Mouse (Mus musculus): ENCODE measurements around the gene Zfp354b. TPM values are rescaled to one million over a fixed set of nuclear protein-coding genes. Genes with fewer than 3 reads are reported as not detected.

Zfp354b gene
- polyA plus RNA-seq, 2 experiments: 1.1 to 1.3 TPM

DNA sequence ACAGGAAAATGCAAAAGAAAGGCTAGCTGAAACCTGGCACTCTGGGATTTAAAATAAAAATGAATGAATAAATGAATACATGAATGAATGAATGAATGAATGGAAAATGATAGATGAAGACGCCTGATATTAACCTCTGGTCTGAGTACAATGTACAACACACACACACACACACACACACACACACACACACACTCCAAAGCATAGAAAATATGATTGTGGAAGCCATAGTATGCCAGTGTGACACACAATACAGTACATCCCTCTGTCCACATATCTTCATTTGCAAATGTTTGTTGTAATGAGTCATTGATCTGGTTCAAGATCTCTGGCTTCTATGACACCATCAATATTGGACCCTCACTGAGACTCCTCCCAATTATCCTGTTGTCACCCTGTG lies 607 bp upstream of the Zfp354b start:
- ATAC-seq (ENCODE audit: low FRiP score, low read depth): no peak
- peaks cover 4% of the 10 kb centered on the region; the same call in 1 of the 2 replicates for H3K27me3 ChIP-seq (ENCODE audit: control insufficient read depth, insufficient read depth, low read length)
- H3K27ac ChIP-seq (replicated peaks; ENCODE audit: low read depth, low read length): no peak overlapping the region
- DNase-seq (ENCODE audit: low spot score): no peak
- no peak for TF ChIP-seq POLR2A (IDR thresholded peaks at IDR 0.05; ENCODE audit: borderline replicate concordance, extremely low read depth, insufficient read depth, insufficient read length)
- H3K36me3 ChIP-seq (ENCODE audit: control insufficient read depth, insufficient read depth, low read length): no peaks in the 10 kb centered on the region
- peak overlapping the region; percentile 53 for H3K4me3 ChIP-seq (replicated peaks; ENCODE audit: low read length)
- H3K9me3 ChIP-seq (ENCODE audit: control insufficient read depth, low read length): no peaks in the 10 kb centered on the region
- H3K4me2 ChIP-seq (replicated peaks; ENCODE audit: low read depth, low read length, severe bottlenecking): peak overlapping the region; percentile 98
- H3K4me1 ChIP-seq (ENCODE audit: control insufficient read depth, insufficient read depth, low read length): no peaks in the 10 kb centered on the region
- 74% methylated on average over 1 of the region's 1 CpGs for WGBS
- peak overlapping the region; percentile 60; the same call in 1 of the 2 replicates for H3K9ac ChIP-seq (ENCODE audit: low read depth, low read length, severe bottlenecking)

DNA sequence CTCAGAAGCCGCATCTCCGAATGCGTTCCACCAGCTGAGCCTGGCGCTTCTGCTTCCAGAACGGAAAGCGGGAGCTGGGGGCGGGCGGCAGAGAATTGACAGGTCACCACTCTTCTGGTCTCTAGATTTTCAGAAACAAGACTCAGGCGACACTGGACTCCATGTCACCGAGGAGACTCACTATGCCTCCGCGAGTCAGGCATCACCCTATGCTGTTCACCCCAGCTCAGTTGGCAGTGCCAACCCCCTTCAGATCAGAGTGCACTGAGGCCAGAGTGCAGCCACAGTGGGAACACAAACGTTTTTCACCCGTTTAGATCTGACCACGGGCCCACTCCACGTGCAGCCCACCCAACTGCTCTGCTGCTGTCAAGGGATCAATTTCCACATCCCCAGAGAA lies 412 bp downstream of the Zfp354b start:
- peak overlapping the region; percentile 98 for H3K4me2 ChIP-seq (replicated peaks; ENCODE audit: low read depth, low read length, severe bottlenecking)
- H3K4me1 ChIP-seq (ENCODE audit: control insufficient read depth, insufficient read depth, low read length): no peaks in the 10 kb centered on the region
- H3K27ac ChIP-seq (replicated peaks; ENCODE audit: low read depth, low read length): no peak overlapping the region
- 2% methylated on average over 16 of the region's 16 CpGs for WGBS
- no peaks in the 10 kb centered on the region for H3K36me3 ChIP-seq (ENCODE audit: control insufficient read depth, insufficient read depth, low read length)
- H3K27me3 ChIP-seq (ENCODE audit: control insufficient read depth, insufficient read depth, low read length): peaks cover 4% of the 10 kb centered on the region; the same call in 1 of the 2 replicates
- H3K9me3 ChIP-seq (ENCODE audit: control insufficient read depth, low read length): no peaks in the 10 kb centered on the region
- TF ChIP-seq POLR2A (IDR thresholded peaks at IDR 0.05; ENCODE audit: borderline replicate concordance, extremely low read depth, insufficient read depth, insufficient read length): no peak
- peak; percentile 45 for ATAC-seq (ENCODE audit: low FRiP score, low read depth)
- no peak for DNase-seq (ENCODE audit: low spot score)
- H3K4me3 ChIP-seq (replicated peaks; ENCODE audit: low read length): peak overlapping the region; percentile 53
- H3K9ac ChIP-seq (ENCODE audit: low read depth, low read length, severe bottlenecking): peak overlapping the region; percentile 60

DNA sequence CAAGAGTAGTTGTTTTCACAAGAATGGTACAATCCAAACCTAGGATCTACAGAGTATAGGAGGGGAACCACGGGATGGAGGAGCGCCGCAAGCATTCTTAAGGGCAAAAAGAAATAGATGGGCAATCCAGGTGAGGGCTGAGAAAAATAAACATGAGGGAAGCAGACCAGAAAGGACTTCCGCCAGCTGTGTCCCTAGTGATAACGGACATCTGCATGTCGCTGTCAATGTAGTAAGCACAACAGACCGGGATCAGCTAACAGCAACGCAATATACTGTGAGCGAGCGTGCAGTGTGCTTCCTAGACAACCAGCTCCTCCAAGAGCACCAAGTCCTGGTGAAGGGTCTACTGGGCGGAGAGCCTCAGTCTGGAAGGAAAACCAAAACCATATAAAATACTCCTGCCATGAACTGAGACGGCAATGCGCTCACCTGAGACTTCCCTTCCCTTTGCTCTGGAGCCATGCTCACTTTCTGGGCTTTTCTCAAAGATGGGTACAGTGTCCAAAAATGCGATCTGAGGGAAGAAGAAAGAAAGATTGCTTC lies 891 bp downstream of the Zfp354b start:
- WGBS: 25% methylated on average over 14 of the region's 14 CpGs
- no peak for TF ChIP-seq POLR2A (IDR thresholded peaks at IDR 0.05; ENCODE audit: borderline replicate concordance, extremely low read depth, insufficient read depth, insufficient read length)
- H3K27ac ChIP-seq (replicated peaks; ENCODE audit: low read depth, low read length): no peak overlapping the region

DNA sequence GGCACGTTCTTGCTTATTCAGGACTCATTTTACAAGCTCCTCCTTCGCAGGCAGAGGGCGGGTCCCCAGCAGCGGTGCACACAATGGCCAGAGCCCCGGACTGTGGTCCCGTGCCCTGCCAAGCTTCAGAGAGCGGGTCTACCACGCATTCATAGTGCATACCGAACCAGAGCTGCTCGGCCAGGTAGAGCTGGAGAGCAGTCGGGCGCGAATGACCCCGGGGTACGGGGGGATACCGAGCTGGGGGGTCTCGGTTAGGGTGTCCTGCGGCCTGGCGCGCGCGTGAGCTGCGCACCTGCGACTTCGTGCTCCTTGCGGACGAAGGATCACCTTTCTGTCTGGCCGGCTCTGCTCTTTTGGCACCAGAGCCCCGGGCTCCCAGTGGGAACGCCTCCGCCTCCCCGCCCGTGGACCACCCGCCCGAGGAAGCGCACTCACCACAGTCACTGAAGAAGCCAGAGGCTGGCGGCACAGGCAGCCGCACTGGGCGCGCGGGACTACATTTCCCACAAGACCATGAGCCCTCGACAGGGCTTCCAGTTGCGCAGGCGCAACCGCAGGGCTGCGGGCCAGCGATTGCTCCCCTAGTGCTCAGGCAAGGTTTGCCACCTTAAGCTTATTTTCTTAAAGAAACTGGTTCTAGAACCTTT lies 15.6 kb downstream of the Zfp354b start, which contains the start of gene Zfp2:
TSS of gene Zfp2 (minus strand) at position 495 of the 650 bp plus-strand sequence.
- under 1% methylated on average over 36 of the region's 47 CpGs for WGBS
- DNase-seq (ENCODE audit: low spot score): peak; percentile 95
- Histone ChIP-seq H3K9me3 (ENCODE audit: control insufficient read depth, low read length) (no peaks in the 10 kb centered on the region), H3K27me3 (ENCODE audit: control insufficient read depth, insufficient read depth, low read length) (no peaks in the 10 kb centered on the region), H3K9ac (ENCODE audit: low read depth, low read length, severe bottlenecking) (peak within 1 kb of the TSS; percentile 87), H3K36me3 (ENCODE audit: control insufficient read depth, insufficient read depth, low read length) (peaks cover 15% of the 10 kb centered on the region), H3K27ac (replicated peaks; ENCODE audit: low read depth, low read length) (peak within 1 kb of the TSS; percentile 80), H3K4me2 (replicated peaks; ENCODE audit: low read depth, low read length, severe bottlenecking) (peak within 1 kb of the TSS; percentile 48), H3K4me3 (replicated peaks; ENCODE audit: low read length) (peak within 1 kb of the TSS; percentile 84), H3K4me1 (ENCODE audit: control insufficient read depth, insufficient read depth, low read length) (no peaks in the 10 kb centered on the region)
- ATAC-seq (ENCODE audit: low FRiP score, low read depth): peak; percentile 98
- TF ChIP-seq POLR2A (IDR thresholded peaks at IDR 0.05; ENCODE audit: borderline replicate concordance, extremely low read depth, insufficient read depth, insufficient read length): peak; percentile 85; the same call in 1 of the 2 replicates

More for the DNA sequence above, 891 bp downstream of the Zfp354b start:
- Histone ChIP-seq H3K4me3 (replicated peaks; ENCODE audit: low read length) (peak overlapping the region; percentile 53), H3K9me3 (ENCODE audit: control insufficient read depth, low read length) (no peaks in the 10 kb centered on the region), H3K4me1 (ENCODE audit: control insufficient read depth, insufficient read depth, low read length) (no peaks in the 10 kb centered on the region), H3K9ac (ENCODE audit: low read depth, low read length, severe bottlenecking) (peak overlapping the region; percentile 60), H3K27me3 (ENCODE audit: control insufficient read depth, insufficient read depth, low read length) (peaks cover 4% of the 10 kb centered on the region; the same call in 1 of the 2 replicates), H3K4me2 (replicated peaks; ENCODE audit: low read depth, low read length, severe bottlenecking) (peak overlapping the region; percentile 98), H3K36me3 (ENCODE audit: control insufficient read depth, insufficient read depth, low read length) (no peaks in the 10 kb centered on the region)
- ATAC-seq (ENCODE audit: low FRiP score, low read depth) (no peak), DNase-seq (ENCODE audit: low spot score) (no peak)

DNA sequence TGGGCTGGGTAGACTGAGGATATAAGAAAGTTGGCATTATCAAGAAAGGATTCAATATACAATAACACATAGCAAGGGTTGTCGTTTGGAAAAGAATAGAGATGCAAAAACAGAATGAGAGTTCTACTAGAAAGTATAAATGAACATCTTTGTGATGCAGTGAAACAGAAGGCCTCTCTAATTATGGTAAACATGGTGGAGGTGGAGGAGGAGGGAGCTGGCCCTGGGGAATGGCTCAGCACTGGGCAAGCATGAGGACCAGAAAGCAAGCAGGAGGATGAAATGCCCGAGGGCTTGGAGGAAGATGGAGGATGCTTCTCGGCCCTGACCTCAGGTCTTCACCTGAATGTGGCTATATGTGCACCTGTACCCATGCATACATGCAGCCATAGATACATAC lies 17.0 kb downstream of the Zfp354b start:
- Histone ChIP-seq H3K27me3 (ENCODE audit: control insufficient read depth, insufficient read depth, low read length) (no peaks in the 10 kb centered on the region), H3K4me1 (ENCODE audit: control insufficient read depth, insufficient read depth, low read length) (no peaks in the 10 kb centered on the region), H3K27ac (replicated peaks; ENCODE audit: low read depth, low read length) (no peak overlapping the region), H3K4me3 (replicated peaks; ENCODE audit: low read length) (no peak overlapping the region), H3K36me3 (ENCODE audit: control insufficient read depth, insufficient read depth, low read length) (peaks cover 28% of the 10 kb centered on the region), H3K4me2 (replicated peaks; ENCODE audit: low read depth, low read length, severe bottlenecking) (no peak overlapping the region), H3K9me3 (ENCODE audit: control insufficient read depth, low read length) (no peaks in the 10 kb centered on the region), H3K9ac (ENCODE audit: low read depth, low read length, severe bottlenecking) (no peak overlapping the region)
- ATAC-seq (ENCODE audit: low FRiP score, low read depth): no peak
- TF ChIP-seq POLR2A (IDR thresholded peaks at IDR 0.05; ENCODE audit: borderline replicate concordance, extremely low read depth, insufficient read depth, insufficient read length): no peak
- no peak for DNase-seq (ENCODE audit: low spot score)
- 91% methylated on average over 3 of the region's 3 CpGs for whole genome bisulfite sequencing

Measured in limb, embryonic 14.5 days (tissue).